Mouse (Mus musculus) bone marrow macrophage, adult 2 months (primary cell): ENCODE data around the gene Daglb.

Source experiments
- CTCF ChIP-seq: IDR thresholded peaks from 2 replicates; pipeline ENCODE4 v1.5.1; 2012; ENCODE audit warnings: low read depth, mild to moderate bottlenecking, low read length, moderate library complexity
- POLR2A ChIP-seq: IDR thresholded peaks from 2 replicates; pipeline ENCODE4 v1.6.1; 2012; ENCODE audit warnings: mild to moderate bottlenecking, low read depth, low read length, borderline replicate concordance

- TF ChIP-seq POLR2A (no peak), CTCF (0 out of 2 replicates have a peak, but pooled peaks have one; percentile 8)
Measured at GRCm38 (mm10) chr5:143471165-143471546, 6.8 kb downstream of the Daglb start.
